Mouse (Mus musculus) heart, adult 8-10 months (tissue): ENCODE results near the gene Phactr2. TPM values are rescaled to one million over a fixed set of nuclear protein-coding genes. Genes with fewer than 3 reads are reported as not detected.
A peak's percentile ranks its signal among the peaks of the same experiment; 100 is the strongest.

Experiments
- DNase-seq: peaks from one replicate; pipeline ENCODE4 v3.0.0; 2022; ENCODE audit warnings: low spot score
- total RNA-seq, 4 experiments: library from RNA; stranded (reverse); gene quantifications; 2 replicates each; pipeline ENCODE4 v1.2.4; 2022

Phactr2 gene
- total RNA-seq, 4 experiments from 2014 or later: 45.2 to 50.3 (median 48.6) TPM

GRCm38 (mm10) chr10:13275152-13275551 is 199.1 kb downstream of the Phactr2 start:
- DNase-seq: no peak

- DNase-seq: peak; percentile 36
Observed at GRCm38 (mm10) chr10:13274699-13275098, 199.5 kb downstream of the Phactr2 start.

GRCm38 (mm10) chr10:13273756-13274155 is 200.5 kb downstream of the Phactr2 start:
- peak; percentile 13 for DNase-seq

- DNase-seq: no peak
Observed at GRCm38 (mm10) chr10:13271716-13272115, 202.5 kb downstream of the Phactr2 start.

- no peak for DNase-seq
Observed at GRCm38 (mm10) chr10:13271099-13271498, 203.1 kb downstream of the Phactr2 start.

GRCm38 (mm10) chr10:13270270-13270669 is 203.9 kb downstream of the Phactr2 start:
- DNase-seq: no peak

- no peak for DNase-seq
Observed at GRCm38 (mm10) chr10:13259251-13259650, 215.0 kb downstream of the Phactr2 start.

- DNase-seq: peak; percentile 12
Observed at GRCm38 (mm10) chr10:13256196-13256595, 218.0 kb downstream of the Phactr2 start.

GRCm38 (mm10) chr10:13250280-13250679 is 223.9 kb downstream of the Phactr2 start:
- DNase-seq: no peak

GRCm38 (mm10) chr10:13249126-13249525 is 225.1 kb downstream of the Phactr2 start:
- DNase-seq: no peak

- DNase-seq: no peak
Observed at GRCm38 (mm10) chr10:13245714-13246113, 228.5 kb downstream of the Phactr2 start.

- DNase-seq: no peak
Observed at GRCm38 (mm10) chr10:13244192-13244591, 230.0 kb downstream of the Phactr2 start.

GRCm38 (mm10) chr10:13240431-13240830 is 233.8 kb downstream of the Phactr2 start:
- DNase-seq: no peak

- DNase-seq: no peak
Observed at GRCm38 (mm10) chr10:13238188-13238587, 236.0 kb downstream of the Phactr2 start.

- no peak for DNase-seq
Observed at GRCm38 (mm10) chr10:13236866-13237265, 237.3 kb downstream of the Phactr2 start.

GRCm38 (mm10) chr10:13234503-13234902 is 239.7 kb downstream of the Phactr2 start:
- DNase-seq: no peak

GRCm38 (mm10) chr10:13233941-13234340 is 240.3 kb downstream of the Phactr2 start:
- no peak for DNase-seq

- no peak for DNase-seq
Observed at GRCm38 (mm10) chr10:13233143-13233622, 241.0 kb downstream of the Phactr2 start.

- DNase-seq: no peak
Observed at GRCm38 (mm10) chr10:13232443-13233142, 241.6 kb downstream of the Phactr2 start.

GRCm38 (mm10) chr10:13230716-13231115 is 243.5 kb downstream of the Phactr2 start:
- DNase-seq: no peak

- no peak for DNase-seq
Observed at GRCm38 (mm10) chr10:13225377-13226063, 248.7 kb downstream of the Phactr2 start.

GRCm38 (mm10) chr10:13222135-13222534 is 252.1 kb downstream of the Phactr2 start:
- no peak for DNase-seq

- DNase-seq: no peak
Observed at GRCm38 (mm10) chr10:13220061-13220460, 254.2 kb downstream of the Phactr2 start.
